Mouse (Mus musculus): ENCODE results near the gene Trib2.

GRCm38 (mm10) chr12:15828815-15829398 is 12.2 kb upstream of the Trib2 start:
- no peak for TF ChIP-seq ZC3H11A (IDR thresholded peaks at IDR 0.05; ENCODE audit: borderline replicate concordance, low read depth, low read length)
- no peak for TF ChIP-seq ZNF384 (IDR thresholded peaks at IDR 0.05; ENCODE audit: low read depth, low read length)
- no peak for TF ChIP-seq HCFC1 (IDR thresholded peaks at IDR 0.05; ENCODE audit: borderline replicate concordance, insufficient read depth, low read length)
- TF ChIP-seq CHD2 (IDR thresholded peaks at IDR 0.05; ENCODE audit: low read depth, low read length): no peak

Data from ES-E14 (cell line).